Mouse (Mus musculus) ES-E14 (cell line): ENCODE results near the gene Cys1.

Experiments used
- CHD2 ChIP-seq: IDR thresholded peaks from 2 replicates; pipeline ENCODE4 v1.6.1; 2014; ENCODE audit warnings: mild to moderate bottlenecking, low read depth, low read length, inconsistent platforms
- HCFC1 ChIP-seq: IDR thresholded peaks from 2 replicates; pipeline ENCODE4 v1.6.1; 2012; ENCODE audit warnings: low read length, inconsistent platforms, borderline replicate concordance; ENCODE audit not compliant: insufficient read depth
- MAFK ChIP-seq: IDR thresholded peaks from 2 replicates; pipeline ENCODE4 v1.6.1; 2014; ENCODE audit warnings: mild to moderate bottlenecking, low read depth, low read length, inconsistent platforms; ENCODE audit not compliant: insufficient read depth
- ZC3H11A ChIP-seq: IDR thresholded peaks from 2 replicates; pipeline ENCODE4 v1.6.1; 2012; ENCODE audit warnings: low read depth, mild to moderate bottlenecking, inconsistent platforms, low read length, borderline replicate concordance
- ZNF384 ChIP-seq: IDR thresholded peaks from 2 replicates; pipeline ENCODE4 v1.6.1; 2012; ENCODE audit warnings: low read depth, low read length, inconsistent platforms

- no peak for TF ChIP-seq HCFC1
- no peak for TF ChIP-seq ZC3H11A
- no peak for TF ChIP-seq ZNF384
- TF ChIP-seq MAFK = no peak
- TF ChIP-seq CHD2 = no peak
Measured at GRCm38 (mm10) chr12:24723859-24724258, 42.2 kb upstream of the Cys1 start.
